Mouse (Mus musculus) gastrocnemius, postnatal 36 days (tissue): ENCODE measurements around the gene Rb1. TPM values are rescaled to one million over a fixed set of nuclear protein-coding genes. Genes with fewer than 3 reads are reported as not detected.

Source experiments
- DNase-seq, 2 experiments: peaks; one replicate each; pipeline ENCODE4 v3.0.0; 2022
- intact Hi-C: fragments of 180-260 bp; cut with DNase I; formaldehyde crosslinking; loops from one replicate; pipeline ENCODE4 v1.15.1; 2025
- long read RNA-seq, 2 experiments: library from polyadenylated mRNA; stranded (forward); transcript quantifications; one replicate each; pipeline ENCODE4 v2.0.0; 2021
- total RNA-seq, 2 experiments: library from RNA; stranded (reverse); gene quantifications; 2 replicates each; pipeline ENCODE4 v1.2.3; 2021

The Rb1 gene
- total RNA-seq, result 10 to 100 TPM; 14.2 to 18.0 TPM
- long read RNA-seq, experiment 1, full-length matches to known transcripts, result 3 of 9 reads
- long read RNA-seq, experiment 1, partial matches to known transcripts, result 1 of 9 reads
- long read RNA-seq, experiment 1, other reads (novel, unspliced or antisense), result 5 of 9 reads
- long read RNA-seq, experiment 2, full-length matches to known transcripts, result 4 of 6 reads
- long read RNA-seq, experiment 2, partial matches to known transcripts, result 0 of 6 reads
- long read RNA-seq, experiment 2, other reads (novel, unspliced or antisense), result 2 of 6 reads

GRCm38 (mm10) chr14:73325456-73326381 lies at the start of gene Rb1:
Gene Rb1 (minus strand): TSS chr14:73325822.
- intact Hi-C loops, result loop anchor here (2.0 to 5.0 kb wide), 2 partner anchors 42 to 149 kb away; no protein-coding TSS in a partner anchor
- peak; percentile 77 to 84 for DNase-seq

- intact Hi-C loops, result no loop called here
- peak in 1 of 2 experiments; percentile 22 for DNase-seq
Observed at GRCm38 (mm10) chr14:73374315-73374890, 48.8 kb upstream of the Rb1 start.

DNA sequence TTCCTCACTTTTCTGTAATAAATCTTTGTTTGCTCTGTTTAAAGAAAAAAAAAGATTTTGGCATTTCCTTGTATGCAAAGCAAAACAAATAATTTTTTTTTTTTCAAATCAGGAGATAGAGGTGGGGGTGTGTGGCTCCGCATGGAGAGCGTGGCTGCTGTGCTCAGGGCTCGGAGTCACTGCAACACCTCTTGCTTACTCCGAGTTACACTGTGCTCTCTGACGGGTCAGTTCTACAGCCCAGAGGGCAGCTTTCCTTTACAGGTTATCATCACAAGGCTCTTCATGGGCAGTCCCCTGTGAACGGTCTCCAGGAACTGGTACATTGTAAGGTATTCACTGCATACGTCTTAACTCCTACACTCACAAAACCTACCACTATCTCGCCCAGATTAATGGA lies 48.0 kb upstream of the Rb1 start:
- DNase-seq, result no peak
- intact Hi-C loops, result no loop called here

DNA sequence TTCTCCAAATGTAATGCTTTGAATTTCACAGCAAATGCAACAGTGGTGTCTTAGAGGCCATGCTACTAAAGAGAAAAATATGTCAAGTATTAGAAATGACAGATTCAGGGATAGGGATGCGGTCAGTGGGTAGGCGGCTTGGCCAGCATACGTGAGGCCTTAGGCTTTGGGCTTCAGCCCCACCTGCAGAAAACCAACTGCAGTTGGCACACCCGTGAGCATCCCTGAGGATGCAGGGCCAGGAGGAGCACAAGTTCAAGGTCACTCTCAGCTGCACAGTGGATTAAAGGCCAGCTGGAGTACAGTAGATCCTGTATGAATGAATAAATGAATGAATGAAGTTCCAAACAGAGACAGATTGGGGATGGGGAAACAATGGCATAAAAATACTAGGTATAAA lies 47.4 kb upstream of the Rb1 start:
- DNase-seq, result no peak
- intact Hi-C loops, result no loop called here

- no peak for DNase-seq
- intact Hi-C loops, result no loop called here
Observed at GRCm38 (mm10) chr14:73371577-73371976, 46.0 kb upstream of the Rb1 start.

DNA sequence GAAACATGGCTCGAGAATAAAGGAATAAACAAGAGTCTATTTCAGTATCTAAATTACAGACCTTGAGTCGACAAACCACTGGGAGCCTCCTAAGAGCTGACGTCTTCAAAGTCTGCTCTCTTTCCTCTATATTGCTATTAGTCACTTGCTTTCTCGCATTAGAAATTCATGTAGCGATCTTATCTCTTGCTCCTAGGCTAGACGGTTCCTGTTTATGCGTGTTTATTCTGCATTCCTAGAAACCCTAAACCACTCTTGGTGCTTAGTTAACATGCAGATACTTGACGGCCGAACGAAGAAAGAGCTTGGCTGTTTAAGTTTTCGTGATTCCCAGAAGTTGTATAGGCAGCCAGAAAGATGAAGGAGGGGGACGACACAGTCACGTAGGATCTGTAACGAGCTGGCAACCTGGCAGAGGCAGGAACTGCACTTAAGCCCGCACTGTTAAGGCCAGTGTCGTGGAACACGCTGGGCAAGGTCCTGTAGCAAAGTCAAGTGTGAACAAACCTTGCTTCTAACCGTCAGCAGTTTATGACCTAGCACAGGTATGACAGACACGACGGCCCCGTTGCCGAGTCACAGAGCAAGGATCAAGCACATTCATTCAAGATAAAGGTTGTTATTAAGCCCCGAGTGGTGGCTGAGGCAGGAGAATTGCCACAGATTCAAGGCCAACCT lies 45.2 kb upstream of the Rb1 start:
- intact Hi-C loops, result no loop called here
- no peak for DNase-seq

DNA sequence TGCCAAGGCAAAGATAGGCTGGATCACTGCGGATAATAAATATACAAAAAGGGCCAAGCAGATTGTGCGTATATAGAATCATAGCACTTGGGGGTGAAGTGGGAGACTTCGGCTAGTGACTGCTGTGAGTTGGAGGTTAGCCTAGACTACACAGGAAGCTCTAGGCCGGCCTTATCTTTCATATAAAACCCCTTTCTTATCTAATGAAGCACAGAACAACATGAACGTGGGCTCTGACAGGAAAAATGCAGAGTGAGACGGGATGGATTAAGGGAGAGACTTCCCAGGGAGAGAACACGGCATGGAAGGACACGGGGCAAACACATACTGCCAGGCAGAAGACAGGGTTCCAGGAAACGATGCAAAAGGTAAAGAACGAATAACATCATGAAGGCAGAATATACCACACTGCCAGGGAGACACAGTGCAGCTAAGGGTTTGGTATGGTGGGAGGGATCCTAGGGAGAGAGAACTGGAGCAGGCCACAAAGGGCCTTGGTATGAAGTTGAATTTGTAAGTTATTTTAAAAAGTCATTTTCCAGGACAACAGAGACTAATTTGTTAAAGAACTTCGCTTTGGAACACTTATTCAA lies 44.6 kb upstream of the Rb1 start:
- DNase-seq, result no peak
- intact Hi-C loops, result no loop called here

- intact Hi-C loops, result loop anchor here (5.0 kb wide), 1 partner anchor 42 kb away; the partner anchor contains the start of gene Rb1
- no peak for DNase-seq
Observed at GRCm38 (mm10) chr14:73369634-73370033, 44.0 kb upstream of the Rb1 start.

DNA sequence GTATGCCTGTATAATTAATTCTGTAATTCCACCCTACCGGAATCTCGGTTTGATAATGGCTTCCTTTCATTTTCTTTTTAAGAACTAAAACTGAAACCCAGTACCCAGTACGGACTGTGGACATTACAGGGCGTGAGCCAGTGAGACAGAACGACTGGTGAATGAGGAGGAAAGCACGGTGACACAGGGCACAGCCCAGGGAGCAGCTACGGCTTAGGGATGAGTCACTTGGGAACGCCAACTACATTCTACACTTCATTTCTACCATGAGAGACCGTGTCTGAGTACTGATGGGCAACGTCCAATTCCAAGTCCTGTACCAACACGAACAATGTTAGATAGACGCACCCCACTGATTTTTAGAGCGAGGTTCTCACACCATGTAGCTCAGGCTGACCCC lies 43.3 kb upstream of the Rb1 start:
- no peak for DNase-seq
- intact Hi-C loops, result loop anchor here (5.0 kb wide), 1 partner anchor 42 kb away; the partner anchor contains the start of gene Rb1

DNA sequence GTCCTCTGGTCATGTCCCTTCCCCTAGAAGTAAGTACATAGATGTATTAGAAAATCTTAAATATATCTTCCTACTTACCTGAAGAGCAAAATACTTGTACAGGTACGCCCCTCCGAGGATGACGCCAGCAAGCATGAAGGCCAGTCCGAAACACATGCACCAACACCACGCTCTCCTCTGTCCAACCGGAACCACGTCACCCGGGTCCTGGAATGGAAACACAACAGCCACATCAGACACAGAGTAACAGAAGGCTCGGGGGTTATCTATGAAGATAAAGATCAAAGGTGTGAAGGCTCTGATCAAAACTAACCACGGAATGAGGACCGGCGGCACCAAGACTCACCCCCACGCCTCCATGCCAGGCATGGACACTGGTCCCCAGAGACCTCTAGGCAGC lies 42.6 kb upstream of the Rb1 start:
- DNase-seq, result no peak
- intact Hi-C loops, result loop anchor here (5.0 kb wide), 1 partner anchor 41 kb away; the partner anchor contains the start of gene Rb1

DNA sequence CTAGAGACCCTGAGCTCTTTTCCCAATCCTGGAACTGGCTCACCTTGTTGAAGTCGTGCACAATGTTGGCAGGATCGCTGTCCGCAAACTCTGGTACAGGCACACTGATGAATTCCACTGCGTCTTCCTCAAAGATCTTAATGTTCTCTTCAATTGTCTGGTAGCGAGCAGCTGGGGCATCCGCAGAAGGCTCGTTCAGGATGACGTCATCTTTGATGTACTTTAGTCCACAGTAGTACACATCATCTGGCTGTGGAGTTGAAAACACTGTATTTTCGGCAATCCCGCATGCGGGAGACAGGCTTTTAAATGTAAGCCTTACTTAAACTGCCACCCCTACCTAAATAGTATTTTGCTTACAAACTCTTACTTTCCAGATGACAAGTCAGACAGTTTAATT lies 40.7 kb upstream of the Rb1 start:
- intact Hi-C loops, result loop anchor here (5.0 kb wide), 1 partner anchor 39 kb away; the partner anchor contains the start of gene Rb1
- no peak for DNase-seq

DNA sequence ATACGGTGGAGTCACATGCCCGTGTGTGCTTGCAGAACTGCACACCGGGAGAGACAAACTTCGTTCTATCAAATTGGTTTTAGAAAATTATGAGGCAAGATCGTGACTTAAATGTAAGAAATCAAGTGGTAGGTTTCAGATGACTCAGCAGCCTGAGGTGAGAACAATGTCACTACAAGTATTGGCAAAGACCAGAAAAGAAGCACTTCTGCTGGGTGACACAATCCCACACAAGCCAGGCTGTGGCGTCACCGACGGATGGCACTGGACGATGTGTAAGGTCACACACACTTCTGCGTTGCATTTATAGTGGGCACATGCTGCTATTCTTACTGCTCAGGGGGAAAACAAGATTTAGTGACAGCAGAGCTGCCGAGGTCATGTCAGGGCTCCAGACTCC lies 38.2 kb upstream of the Rb1 start:
- no peak for DNase-seq
- intact Hi-C loops, result no loop called here

DNA sequence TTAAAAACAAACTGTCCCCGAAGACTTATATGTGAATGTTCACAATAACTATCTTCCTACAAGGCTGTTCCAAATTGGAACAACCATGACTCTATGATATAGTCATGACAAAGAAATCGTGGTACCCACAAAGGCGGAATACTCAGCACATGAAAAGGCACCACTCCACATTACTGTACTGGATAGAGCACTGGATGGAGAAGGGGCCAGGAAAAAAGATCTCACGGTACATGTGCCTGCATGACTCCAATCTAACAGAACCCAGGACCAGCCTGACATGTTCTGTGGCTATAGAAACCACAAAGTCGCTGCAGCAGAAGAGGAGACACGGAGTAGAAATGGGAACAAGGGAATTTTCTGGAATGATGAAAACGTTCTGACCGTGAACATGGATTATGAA lies 29.1 kb upstream of the Rb1 start:
- intact Hi-C loops, result no loop called here
- no peak for DNase-seq

DNA sequence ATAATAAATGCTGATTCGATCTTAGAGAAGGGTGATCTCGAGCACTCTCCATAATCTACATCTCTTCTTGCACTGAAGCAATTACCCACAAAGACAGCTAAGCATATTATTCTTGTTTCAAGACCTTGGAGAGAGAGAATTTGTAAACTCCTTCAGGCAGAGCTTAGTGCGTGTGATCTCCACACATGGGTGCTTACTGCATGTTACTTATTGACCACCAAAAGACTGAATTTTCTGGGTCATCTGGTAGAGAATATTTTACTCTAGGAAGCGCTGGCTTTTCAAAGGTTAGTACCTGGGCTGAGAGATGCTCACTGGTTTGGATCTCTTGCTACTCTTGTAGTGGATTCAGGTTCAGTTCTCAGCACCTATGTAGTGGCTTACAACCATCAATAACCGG lies 25.5 kb upstream of the Rb1 start:
- intact Hi-C loops, result no loop called here
- DNase-seq, result no peak

DNA sequence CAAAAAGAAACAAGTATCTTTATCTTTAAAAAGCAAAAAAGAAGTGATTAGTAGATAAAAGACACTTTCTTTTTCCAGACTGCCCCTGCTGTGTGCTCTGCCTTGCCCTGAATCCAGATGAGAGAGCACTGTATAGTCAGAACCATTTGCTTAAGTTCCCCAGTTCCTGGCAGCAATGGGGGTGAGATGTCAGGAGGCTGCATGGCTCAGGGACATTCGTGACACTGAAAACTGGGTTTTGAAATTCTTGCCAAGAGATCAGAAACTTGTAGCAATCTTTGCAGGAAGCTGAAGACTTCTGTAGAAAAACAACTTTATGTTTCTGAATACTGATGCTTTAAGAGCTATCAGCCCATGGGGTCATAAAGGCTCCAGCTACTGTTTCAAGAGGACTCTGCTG lies 24.4 kb upstream of the Rb1 start:
- intact Hi-C loops, result no loop called here

GRCm38 (mm10) chr14:73349061-73349670 lies 23.5 kb upstream of the Rb1 start:
- intact Hi-C loops, result no loop called here
- DNase-seq, result no peak

More for the DNA sequence above, 24.4 kb upstream of the Rb1 start:
- no peak for DNase-seq

- DNase-seq, result no peak
- intact Hi-C loops, result no loop called here
Observed at GRCm38 (mm10) chr14:73347302-73347701, 21.7 kb upstream of the Rb1 start.

GRCm38 (mm10) chr14:73345614-73346013 lies 20.0 kb upstream of the Rb1 start:
- intact Hi-C loops, result no loop called here
- no peak for DNase-seq

DNA sequence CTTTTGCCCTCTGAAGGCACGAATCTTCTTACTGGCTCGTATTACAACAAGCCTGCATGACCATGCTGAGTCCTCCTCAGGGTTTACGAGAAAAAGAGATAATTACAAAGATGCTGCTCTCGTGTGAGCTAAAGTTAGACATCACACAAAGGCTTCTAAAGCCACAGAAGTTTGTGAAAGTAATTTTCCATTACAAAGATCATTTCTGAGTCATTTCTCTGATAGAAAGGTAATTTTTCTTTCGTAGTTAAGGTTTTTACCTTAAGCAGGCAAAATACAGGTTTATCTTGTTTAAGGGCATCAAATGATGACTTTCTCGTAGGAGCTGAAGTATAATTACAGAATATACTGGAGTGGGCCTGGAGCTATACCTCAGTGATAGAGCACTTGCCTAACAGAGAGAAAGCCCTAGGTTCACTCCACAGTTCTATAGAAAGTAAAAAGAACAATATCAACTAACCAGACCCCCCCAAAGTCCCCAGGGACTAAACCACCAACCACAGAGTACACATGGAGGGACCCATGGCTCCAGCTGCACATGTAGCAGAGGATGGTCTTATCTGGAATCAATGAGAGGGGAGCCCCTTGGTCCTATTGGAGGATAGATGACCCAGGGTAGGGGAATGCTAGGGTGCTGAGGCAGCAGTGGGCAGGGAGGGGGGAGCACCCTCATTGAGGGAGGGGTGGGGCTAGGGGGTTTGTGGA lies 14.6 kb upstream of the Rb1 start:
- no peak for DNase-seq
- intact Hi-C loops, result no loop called here
